Mouse (Mus musculus): ENCODE measurements around the gene Ccsap. TPM values are rescaled to one million over a fixed set of nuclear protein-coding genes. Genes with fewer than 3 reads are reported as not detected.

Ccsap gene
- polyA plus RNA-seq, 1 experiment: 45.1 TPM

DNA sequence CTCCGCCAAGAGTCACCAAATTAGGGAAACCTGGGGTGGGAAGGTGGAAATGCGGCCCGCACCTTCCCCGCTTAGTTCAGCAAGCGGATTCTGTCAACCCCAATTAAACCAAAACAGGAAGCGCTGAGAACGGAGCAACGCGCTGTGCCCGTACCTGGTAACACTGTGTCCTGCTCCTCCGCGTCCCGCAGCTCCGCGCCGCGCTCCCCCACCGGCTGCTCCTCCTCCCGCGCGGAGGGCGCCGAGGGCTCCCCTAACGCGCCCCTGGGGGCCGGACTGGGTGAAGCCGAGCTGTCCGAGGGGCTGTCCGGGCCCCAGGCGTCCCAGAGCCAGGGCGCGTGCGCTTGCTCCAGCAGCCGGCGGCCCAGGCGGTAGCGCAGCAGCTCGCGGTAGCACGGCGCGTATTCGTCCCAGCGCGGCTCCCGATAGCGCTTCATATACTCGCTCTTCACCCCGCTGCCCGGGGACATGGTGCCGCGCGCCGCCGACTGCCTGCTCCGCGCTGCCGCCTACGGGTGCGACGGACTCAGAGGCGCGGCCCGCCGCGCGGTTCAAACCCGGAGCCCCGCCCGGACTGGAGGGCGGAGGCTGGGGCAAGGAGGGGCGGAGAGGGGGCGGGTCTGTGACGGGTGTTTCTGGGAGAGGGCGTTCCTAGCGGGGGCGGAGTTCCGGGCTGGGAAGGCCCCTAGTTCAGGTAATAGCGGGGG is 915 bp downstream of the Ccsap start:
- peak overlapping the region; percentile 94 for H3K4me3 ChIP-seq (ENCODE audit: insufficient read depth, low read length)
- H3K27ac ChIP-seq (ENCODE audit: insufficient read depth, low read length): peak overlapping the region; percentile 91
- TF ChIP-seq POLR2A (IDR thresholded peaks at IDR 0.05; ENCODE audit: extremely low read depth, insufficient read depth, low read length) (no peak), CTCF (IDR thresholded peaks at IDR 0.05; ENCODE audit: extremely low read depth, insufficient read depth, low read length) (no peak)
- H3K4me1 ChIP-seq (ENCODE audit: control insufficient read depth, insufficient read depth, low read length): peaks cover 2% of the 10 kb centered on the region; the same call in 1 of the 2 replicates

DNA sequence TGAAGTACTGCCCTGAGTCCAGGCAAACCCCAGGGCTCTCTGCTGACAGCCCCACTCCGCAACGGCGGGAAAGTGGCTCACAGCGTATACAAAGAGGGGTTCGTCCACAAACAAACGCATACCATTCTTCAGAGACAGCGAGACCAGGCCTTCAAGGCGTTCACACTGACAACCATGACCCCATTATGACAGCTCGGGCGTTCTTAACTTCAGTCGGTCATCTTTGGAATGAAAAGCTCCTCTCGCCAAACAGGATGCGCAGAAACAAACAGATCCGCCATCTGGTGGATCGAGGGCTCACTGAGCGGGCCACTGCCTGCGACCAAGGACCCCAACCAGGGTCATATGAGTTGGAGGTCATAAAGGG is 1.5 kb downstream of the Ccsap start:
- Histone ChIP-seq H3K4me1 (ENCODE audit: control insufficient read depth, insufficient read depth, low read length) (peaks cover 2% of the 10 kb centered on the region; the same call in 1 of the 2 replicates), H3K27ac (ENCODE audit: insufficient read depth, low read length) (peak overlapping the region; percentile 82), H3K4me3 (ENCODE audit: insufficient read depth, low read length) (peak overlapping the region; percentile 94)
- TF ChIP-seq CTCF (IDR thresholded peaks at IDR 0.05; ENCODE audit: extremely low read depth, insufficient read depth, low read length) (no peak), POLR2A (IDR thresholded peaks at IDR 0.05; ENCODE audit: extremely low read depth, insufficient read depth, low read length) (no peak)

DNA sequence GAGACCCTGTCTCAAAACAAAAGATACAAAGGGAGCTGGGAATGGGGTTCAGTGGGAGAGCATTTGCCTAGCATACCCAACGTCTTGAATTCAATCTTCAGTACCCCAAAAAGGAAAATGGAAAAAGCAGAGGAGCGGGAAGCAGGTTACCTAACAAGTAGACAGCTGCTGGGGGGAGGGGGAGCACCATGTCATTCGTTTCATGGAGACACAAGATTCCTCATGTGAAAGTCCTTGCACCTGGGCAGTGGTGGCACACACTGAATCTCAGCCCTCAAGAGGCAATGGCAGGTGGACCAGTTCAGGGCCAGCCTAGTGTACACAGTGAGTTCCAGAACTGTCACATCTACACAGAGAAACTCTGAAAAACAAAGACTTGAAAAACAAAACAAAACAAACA is 2.6 kb downstream of the Ccsap start:
- Histone ChIP-seq H3K27ac (ENCODE audit: insufficient read depth, low read length) (no peak overlapping the region), H3K4me3 (ENCODE audit: insufficient read depth, low read length) (peak overlapping the region; percentile 94)

DNA sequence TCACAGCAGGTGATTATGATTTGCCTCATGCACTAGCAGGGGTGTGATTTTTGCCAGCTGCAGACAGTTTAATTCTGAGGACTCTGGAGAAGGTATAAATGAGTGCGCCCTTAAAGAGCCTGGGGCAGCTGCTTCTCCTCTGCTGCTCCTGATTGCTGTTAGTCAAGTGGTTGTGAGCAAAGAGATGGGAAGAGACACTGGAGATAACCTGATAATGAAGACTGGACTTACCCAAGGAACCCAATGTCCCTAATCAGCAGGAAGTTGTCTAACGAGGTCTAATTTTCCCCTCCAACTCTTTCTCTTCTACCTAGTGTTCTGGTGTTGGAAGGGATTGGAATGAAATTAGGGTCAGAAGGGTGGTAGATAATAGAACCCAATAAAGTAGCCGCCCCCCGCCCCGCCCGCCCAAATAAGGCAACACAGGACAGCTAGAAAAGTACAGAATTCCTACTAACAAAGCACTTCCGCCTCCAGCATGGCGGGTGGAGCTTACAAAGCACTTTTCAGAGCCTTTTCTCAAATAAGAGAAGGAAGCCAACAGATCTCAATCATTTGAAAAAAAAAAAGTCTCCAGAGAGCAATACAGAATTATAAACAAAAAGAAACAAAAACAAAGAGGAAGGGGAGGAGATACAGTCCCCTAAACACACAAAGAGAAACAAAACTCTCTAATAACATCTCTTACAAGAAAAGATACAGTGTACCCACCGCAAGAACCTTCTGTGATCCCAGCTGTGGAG is 5.1 kb downstream of the Ccsap start:
- H3K4me3 ChIP-seq (ENCODE audit: insufficient read depth, low read length): no peak overlapping the region
- H3K27ac ChIP-seq (ENCODE audit: insufficient read depth, low read length): no peak overlapping the region
- H3K4me1 ChIP-seq (ENCODE audit: control insufficient read depth, insufficient read depth, low read length): peaks cover 2% of the 10 kb centered on the region; the same call in 1 of the 2 replicates
- TF ChIP-seq POLR2A (IDR thresholded peaks at IDR 0.05; ENCODE audit: extremely low read depth, insufficient read depth, low read length) (no peak), CTCF (IDR thresholded peaks at IDR 0.05; ENCODE audit: extremely low read depth, insufficient read depth, low read length) (no peak)

More for the DNA sequence above, 2.6 kb downstream of the Ccsap start:
- H3K4me1 ChIP-seq (ENCODE audit: control insufficient read depth, insufficient read depth, low read length): peaks cover 2% of the 10 kb centered on the region; the same call in 1 of the 2 replicates
- TF ChIP-seq CTCF (IDR thresholded peaks at IDR 0.05; ENCODE audit: extremely low read depth, insufficient read depth, low read length): no peak
- no peak for TF ChIP-seq POLR2A (IDR thresholded peaks at IDR 0.05; ENCODE audit: extremely low read depth, insufficient read depth, low read length)

DNA sequence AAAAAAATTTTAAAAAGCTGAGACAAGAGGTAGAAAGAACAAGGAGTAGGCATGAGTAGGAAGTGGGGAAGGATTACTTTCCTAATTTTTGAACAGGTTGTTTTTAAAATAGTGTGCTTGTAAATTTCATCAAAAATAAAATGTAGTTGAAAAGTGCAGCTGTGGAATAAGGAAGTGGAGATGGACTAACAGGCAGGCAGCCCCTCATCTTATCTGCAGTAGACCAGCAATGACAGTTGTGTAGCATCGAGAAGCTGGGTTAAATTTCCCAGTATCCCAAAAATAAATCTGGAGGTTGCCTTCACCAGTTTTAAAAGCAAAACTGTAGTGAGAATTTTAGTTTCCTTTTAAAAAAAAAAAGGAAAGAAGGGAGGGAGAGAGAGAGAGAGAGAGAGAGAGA is 5.8 kb downstream of the Ccsap start:
- Histone ChIP-seq H3K4me3 (ENCODE audit: insufficient read depth, low read length) (no peak overlapping the region), H3K4me1 (ENCODE audit: control insufficient read depth, insufficient read depth, low read length) (peaks cover 2% of the 10 kb centered on the region; the same call in 1 of the 2 replicates), H3K27ac (ENCODE audit: insufficient read depth, low read length) (no peak overlapping the region)
- no peak for TF ChIP-seq CTCF (IDR thresholded peaks at IDR 0.05; ENCODE audit: extremely low read depth, insufficient read depth, low read length)
- no peak for TF ChIP-seq POLR2A (IDR thresholded peaks at IDR 0.05; ENCODE audit: extremely low read depth, insufficient read depth, low read length)

DNA sequence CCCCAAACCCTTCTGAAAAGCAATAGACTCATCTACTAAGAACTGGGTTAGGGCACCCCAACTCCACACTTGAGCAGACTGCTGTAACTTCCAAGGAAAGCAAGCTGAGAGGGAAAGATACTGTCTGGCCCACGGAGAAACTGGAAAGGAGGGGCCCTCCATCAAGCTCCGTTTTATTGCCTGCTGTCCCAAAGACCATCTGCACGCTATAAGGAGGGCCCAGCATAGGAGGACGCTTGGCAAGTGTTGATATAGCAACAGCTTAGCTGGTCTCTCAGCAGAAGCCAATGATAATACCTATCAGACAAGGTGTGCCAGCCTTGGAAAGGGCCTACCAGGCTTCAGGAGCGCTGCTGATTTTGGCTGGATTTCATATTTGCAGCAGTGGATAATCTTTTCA is 8.4 kb downstream of the Ccsap start:
- Histone ChIP-seq H3K4me1 (ENCODE audit: control insufficient read depth, insufficient read depth, low read length) (peaks cover 15% of the 10 kb centered on the region), H3K27ac (ENCODE audit: insufficient read depth, low read length) (no peak overlapping the region), H3K4me3 (ENCODE audit: insufficient read depth, low read length) (no peak overlapping the region)
- no peak for TF ChIP-seq POLR2A (IDR thresholded peaks at IDR 0.05; ENCODE audit: extremely low read depth, insufficient read depth, low read length)
- no peak for TF ChIP-seq CTCF (IDR thresholded peaks at IDR 0.05; ENCODE audit: extremely low read depth, insufficient read depth, low read length)

DNA sequence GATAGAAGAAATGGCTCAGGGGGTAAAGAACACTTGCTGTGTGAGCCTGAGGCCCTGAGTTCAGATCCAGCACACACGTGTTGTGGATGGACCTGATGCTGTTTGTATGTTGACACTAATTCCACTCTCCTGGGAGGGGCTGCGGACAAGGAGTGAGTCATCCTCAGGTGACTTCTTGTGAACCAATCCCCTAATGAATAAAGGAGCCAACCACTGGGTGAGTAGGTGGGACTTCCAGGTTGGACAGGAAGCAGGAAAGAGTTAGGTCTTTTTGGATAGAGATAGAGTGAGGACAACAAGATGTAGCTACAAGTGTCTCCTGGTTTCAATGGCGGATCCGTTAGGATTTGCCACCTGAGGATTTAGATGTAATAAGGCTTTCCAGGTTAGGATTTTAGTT is 10.7 kb downstream of the Ccsap start:
- peaks cover 18% of the 10 kb centered on the region for H3K4me1 ChIP-seq (ENCODE audit: control insufficient read depth, insufficient read depth, low read length)
- H3K4me3 ChIP-seq (ENCODE audit: insufficient read depth, low read length): no peak overlapping the region
- TF ChIP-seq POLR2A (IDR thresholded peaks at IDR 0.05; ENCODE audit: extremely low read depth, insufficient read depth, low read length) (no peak), CTCF (IDR thresholded peaks at IDR 0.05; ENCODE audit: extremely low read depth, insufficient read depth, low read length) (no peak)
- H3K27ac ChIP-seq (ENCODE audit: insufficient read depth, low read length): no peak overlapping the region

- Histone ChIP-seq H3K27ac (ENCODE audit: insufficient read depth, low read length) (no peak overlapping the region), H3K4me3 (ENCODE audit: insufficient read depth, low read length) (no peak overlapping the region), H3K4me1 (ENCODE audit: control insufficient read depth, insufficient read depth, low read length) (peaks cover 18% of the 10 kb centered on the region)
- no peak for TF ChIP-seq POLR2A (IDR thresholded peaks at IDR 0.05; ENCODE audit: extremely low read depth, insufficient read depth, low read length)
- no peak for TF ChIP-seq CTCF (IDR thresholded peaks at IDR 0.05; ENCODE audit: extremely low read depth, insufficient read depth, low read length)
Measured at GRCm38 (mm10) chr8:123847546-123847945, 12.5 kb downstream of the Ccsap start.

DNA sequence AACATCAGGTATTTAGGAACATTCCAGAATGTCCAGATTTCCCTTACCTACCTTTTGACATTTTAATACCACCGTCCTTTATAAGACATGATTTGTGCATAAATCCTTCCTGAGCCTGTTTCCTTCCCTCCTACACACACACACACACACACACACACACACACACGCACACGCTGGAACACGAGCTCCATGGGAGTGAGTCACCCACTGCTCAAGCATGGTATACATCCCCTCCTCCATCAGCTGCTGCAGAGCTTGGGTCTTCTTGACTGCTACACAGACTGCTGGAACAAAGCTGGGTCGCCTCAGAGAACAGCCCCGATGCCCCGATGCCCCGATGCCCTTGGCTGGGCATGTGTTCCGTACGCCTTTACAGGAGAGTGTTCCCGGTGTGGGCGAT is 13.5 kb downstream of the Ccsap start:
- Histone ChIP-seq H3K4me1 (ENCODE audit: control insufficient read depth, insufficient read depth, low read length) (peaks cover 18% of the 10 kb centered on the region), H3K27ac (ENCODE audit: insufficient read depth, low read length) (peak overlapping the region; percentile 27; the same call in 1 of the 2 replicates), H3K4me3 (ENCODE audit: insufficient read depth, low read length) (no peak overlapping the region)
- TF ChIP-seq POLR2A (IDR thresholded peaks at IDR 0.05; ENCODE audit: extremely low read depth, insufficient read depth, low read length): no peak
- no peak for TF ChIP-seq CTCF (IDR thresholded peaks at IDR 0.05; ENCODE audit: extremely low read depth, insufficient read depth, low read length)

- H3K4me1 ChIP-seq (ENCODE audit: control insufficient read depth, insufficient read depth, low read length): peaks cover 20% of the 10 kb centered on the region
- no peak overlapping the region for H3K4me3 ChIP-seq (ENCODE audit: insufficient read depth, low read length)
- TF ChIP-seq CTCF (IDR thresholded peaks at IDR 0.05; ENCODE audit: extremely low read depth, insufficient read depth, low read length) (no peak), POLR2A (IDR thresholded peaks at IDR 0.05; ENCODE audit: extremely low read depth, insufficient read depth, low read length) (no peak)
- peak overlapping the region; percentile 39 for H3K27ac ChIP-seq (ENCODE audit: insufficient read depth, low read length)
Measured at GRCm38 (mm10) chr8:123845991-123846390, 14.0 kb downstream of the Ccsap start.
